Mouse (Mus musculus) cerebellum, adult 2 months (tissue): ENCODE measurements at regions not wholly inside any gene's neighbourhood (a gene's known extent, or its start where the extent isn't known, plus 50 kb on each side); places are given as distances from the start of the nearest gene placed in this dataset.

Experiments used
- DNase-seq, 2 experiments: peaks; one replicate each; pipeline ENCODE4 v3.0.0; 2021
- H3K27ac ChIP-seq: fragments of 200-500 bp; 2 replicates; pipeline ENCODE4 v1.5.1; 2012; ENCODE audit warnings: low read length, control low read depth, inconsistent platforms; ENCODE audit not compliant: insufficient read depth
- H3K27me3 ChIP-seq: fragments of 200-500 bp; 2 replicates; pipeline ENCODE4 v1.6.1; 2012; ENCODE audit warnings: inconsistent platforms, mild to moderate bottlenecking, low read length, moderate library complexity; ENCODE audit not compliant: control insufficient read depth, insufficient read depth
- H3K4me1 ChIP-seq: fragments of 200-500 bp; 2 replicates; pipeline ENCODE4 v1.6.1; 2011; ENCODE audit warnings: low read length; ENCODE audit not compliant: control insufficient read depth, insufficient read depth
- H3K4me3 ChIP-seq: fragments of 200-500 bp; replicated peaks from 2 replicates; pipeline ENCODE3; 2011; ENCODE audit warnings: mild to moderate bottlenecking, low read depth, low read length, control low read depth; ENCODE audit not compliant: insufficient read depth
- CTCF ChIP-seq: fragments of 200-500 bp; IDR thresholded peaks from 2 replicates; pipeline ENCODE4 v1.5.1; 2011; ENCODE audit warnings: low read depth, mild to moderate bottlenecking, control low read depth, low read length, moderate library complexity, borderline replicate concordance; ENCODE audit not compliant: insufficient read depth
- POLR2A ChIP-seq: fragments of 200-500 bp; IDR thresholded peaks from 2 replicates; pipeline ENCODE4 v1.6.1; 2011; ENCODE audit warnings: low read length, control low read depth, borderline replicate concordance; ENCODE audit not compliant: insufficient read depth
- WGBS: fragments of 180-500 bp; shearing (Covaris S2); methylation state at CpG from one replicate; pipeline ENCODE4 v1.1.7; 2018; 5-methylcytosine and 5-hydroxymethylcytosine counted together

- H3K4me1 ChIP-seq: no peaks in the 10 kb centered on the region
- TF ChIP-seq POLR2A (no peak), CTCF (no peak)
- H3K4me3 ChIP-seq: no peak overlapping the region
- H3K27me3 ChIP-seq: no peaks in the 10 kb centered on the region
- no peak for DNase-seq
- H3K27ac ChIP-seq: no peak overlapping the region
- 80% methylated on average over 1 of the region's 1 CpGs for WGBS
Measured at GRCm38 (mm10) chr6:81446019-81446800, 477.3 kb upstream of the Gcfc2 start.

GRCm38 (mm10) chr6:81447701-81448100 lies 475.8 kb upstream of the Gcfc2 start:
- 98% methylated on average over 6 of the region's 6 CpGs for WGBS
- DNase-seq: no peak
- Histone ChIP-seq H3K27me3 (no peaks in the 10 kb centered on the region), H3K27ac (no peak overlapping the region), H3K4me1 (no peaks in the 10 kb centered on the region), H3K4me3 (no peak overlapping the region)
- no peak for TF ChIP-seq CTCF
- TF ChIP-seq POLR2A: no peak

GRCm38 (mm10) chr6:81448366-81448765 lies 475.1 kb upstream of the Gcfc2 start:
- Histone ChIP-seq H3K27me3 (no peaks in the 10 kb centered on the region), H3K4me3 (no peak overlapping the region), H3K4me1 (no peaks in the 10 kb centered on the region), H3K27ac (no peak overlapping the region)
- TF ChIP-seq CTCF (no peak), POLR2A (no peak)
- DNase-seq: no peak
- WGBS: 84% methylated on average over 3 of the region's 3 CpGs

- WGBS: 93% methylated on average over 4 of the region's 4 CpGs
- no peak for TF ChIP-seq POLR2A
- no peak overlapping the region for H3K4me3 ChIP-seq
- no peak overlapping the region for H3K27ac ChIP-seq
- no peaks in the 10 kb centered on the region for H3K27me3 ChIP-seq
- no peaks in the 10 kb centered on the region for H3K4me1 ChIP-seq
- no peak for DNase-seq
Measured at GRCm38 (mm10) chr6:81461095-81461494, 462.4 kb upstream of the Gcfc2 start.

GRCm38 (mm10) chr6:81464442-81464841 lies 459.0 kb upstream of the Gcfc2 start:
- 20% methylated on average over 1 of the region's 1 CpGs for WGBS
- Histone ChIP-seq H3K4me1 (no peaks in the 10 kb centered on the region), H3K4me3 (no peak overlapping the region), H3K27me3 (no peaks in the 10 kb centered on the region), H3K27ac (no peak overlapping the region)
- peak in 1 of 2 experiments; percentile 39 for DNase-seq
- TF ChIP-seq CTCF (no peak), POLR2A (no peak)

GRCm38 (mm10) chr6:81466536-81466935 lies 456.9 kb upstream of the Gcfc2 start:
- no peak for DNase-seq
- Histone ChIP-seq H3K4me3 (no peak overlapping the region), H3K27me3 (no peaks in the 10 kb centered on the region), H3K4me1 (no peaks in the 10 kb centered on the region; the same call in 1 of the 2 replicates), H3K27ac (no peak overlapping the region)
- TF ChIP-seq POLR2A: no peak
- TF ChIP-seq CTCF: no peak
- 63% methylated on average over 4 of the region's 4 CpGs for WGBS

- H3K4me1 ChIP-seq: peaks cover 3% of the 10 kb centered on the region; the same call in 1 of the 2 replicates
- H3K27me3 ChIP-seq: no peaks in the 10 kb centered on the region
- 13% methylated on average over 9 of the region's 9 CpGs for WGBS
- no peak overlapping the region for H3K4me3 ChIP-seq
- no peak for TF ChIP-seq POLR2A
- TF ChIP-seq CTCF: no peak
- peak overlapping the region; percentile 39; the same call in 1 of the 2 replicates for H3K27ac ChIP-seq
- DNase-seq: peak; percentile 74 to 92
Measured at GRCm38 (mm10) chr6:81471340-81471955, 452.0 kb upstream of the Gcfc2 start.

GRCm38 (mm10) chr6:81472506-81472905 lies 451.0 kb upstream of the Gcfc2 start:
- Histone ChIP-seq H3K27me3 (no peaks in the 10 kb centered on the region), H3K4me3 (no peak overlapping the region), H3K4me1 (peaks cover 3% of the 10 kb centered on the region; the same call in 1 of the 2 replicates), H3K27ac (no peak overlapping the region)
- WGBS: 65% methylated on average over 3 of the region's 3 CpGs
- DNase-seq: peak in 1 of 2 experiments; percentile 25
- no peak for TF ChIP-seq POLR2A
- no peak for TF ChIP-seq CTCF

- Histone ChIP-seq H3K27me3 (no peaks in the 10 kb centered on the region), H3K27ac (no peak overlapping the region), H3K4me1 (peaks cover 3% of the 10 kb centered on the region; the same call in 1 of the 2 replicates), H3K4me3 (no peak overlapping the region)
- DNase-seq: peak in 1 of 2 experiments; percentile 55
- 32% methylated on average over 1 of the region's 1 CpGs for WGBS
- TF ChIP-seq CTCF (no peak), POLR2A (no peak)
Measured at GRCm38 (mm10) chr6:81474786-81475185, 448.7 kb upstream of the Gcfc2 start.
